Mouse (Mus musculus) intestine, embryonic 14.5 days (tissue): ENCODE measurements around the gene Baz2b. TPM values are rescaled to one million over a fixed set of nuclear protein-coding genes. Genes with fewer than 3 reads are reported as not detected.

Experiments used
- ATAC-seq: fragments of 200-750 bp; cut with Nextera tagmentation; replicated peaks from 2 replicates; pipeline ENCODE4 v1.8.0; 2017; ENCODE audit warnings: low read depth, moderate number of reproducible peaks, moderate TSS enrichment, moderate library complexity; ENCODE audit not compliant: low FRiP score, low TSS enrichment
- DNase-seq: peaks from one replicate; pipeline ENCODE4 v3.0.0-alpha.2; 2018; ENCODE audit warnings: low spot score
- H3K27ac ChIP-seq: fragments of 300-500 bp; sonication (generic); 2 replicates; pipeline ENCODE4 v1.5.1; 2014; ENCODE audit warnings: low read depth, mild to moderate bottlenecking, control low read depth
- H3K27me3 ChIP-seq: fragments of 300-500 bp; sonication (generic); replicated peaks from 2 replicates; pipeline ENCODE4 v1.6.1; 2014; ENCODE audit warnings: low read length, control low read depth; ENCODE audit not compliant: control insufficient read depth, insufficient read depth
- H3K36me3 ChIP-seq: fragments of 300-500 bp; sonication (generic); 2 replicates; pipeline ENCODE4 v1.6.1; 2014; ENCODE audit warnings: low read length, control low read depth; ENCODE audit not compliant: control insufficient read depth, insufficient read depth
- H3K4me1 ChIP-seq: fragments of 300-500 bp; sonication (generic); replicated peaks from 2 replicates; pipeline ENCODE4 v1.6.1; 2014; ENCODE audit warnings: low read length, control low read depth, mixed read lengths; ENCODE audit not compliant: control insufficient read depth, insufficient read depth
- H3K4me2 ChIP-seq: fragments of 300-500 bp; sonication (generic); 2 replicates; pipeline ENCODE4 v1.6.1; 2014; ENCODE audit warnings: low read length
- H3K4me3 ChIP-seq: fragments of 300-500 bp; sonication (generic); 2 replicates; pipeline ENCODE4 v1.5.1; 2014; ENCODE audit warnings: low read depth, low read length, control low read depth, mixed read lengths
- H3K9ac ChIP-seq: fragments of 300-500 bp; sonication (generic); 2 replicates; pipeline ENCODE4 v1.6.1; 2014; ENCODE audit warnings: mild to moderate bottlenecking, low read length
- H3K9me3 ChIP-seq: fragments of 300-500 bp; sonication (generic); 2 replicates; pipeline ENCODE4 v1.6.1; 2016; ENCODE audit warnings: low read length, control low read depth; ENCODE audit not compliant: control insufficient read depth
- WGBS: fragments of 180-500 bp; shearing (Covaris S2); extraction: QIAGEN DNeasy Blood & Tissue Kit; methylation state at CpG from one replicate; pipeline ENCODE4 v1.1.7; 2014; 5-methylcytosine and 5-hydroxymethylcytosine counted together
- polyA plus RNA-seq: library from polyadenylated mRNA; unstranded; fragments of >200 nt; fragmentation: Nextera tagmentation; extraction: Ambion mirVana; gene quantifications from 2 replicates; pipeline ENCODE4 v1.2.1, GENCODE M21; 2014

Gene Baz2b
- polyA plus RNA-seq, 1 experiment from 2014 or later = 52.3 TPM

- Histone ChIP-seq H3K9me3 (no peaks in the 10 kb centered on the region), H3K9ac (no peak overlapping the region), H3K36me3 (no peaks in the 10 kb centered on the region), H3K27me3 (no peaks in the 10 kb centered on the region), H3K27ac (no peak overlapping the region), H3K4me3 (no peak overlapping the region), H3K4me1 (peaks cover 16% of the 10 kb centered on the region; the same call in 1 of the 2 replicates), H3K4me2 (no peak overlapping the region)
- 81% methylated on average over 8 of the region's 8 CpGs for WGBS
- ATAC-seq = no peak
- no peak for DNase-seq
Observed at GRCm38 (mm10) chr2:60086197-60086903, 123.3 kb downstream of the Baz2b start.

- Histone ChIP-seq H3K4me1 (peaks cover 13% of the 10 kb centered on the region), H3K27me3 (no peaks in the 10 kb centered on the region), H3K4me2 (no peak overlapping the region), H3K36me3 (no peaks in the 10 kb centered on the region), H3K27ac (no peak overlapping the region), H3K9me3 (no peaks in the 10 kb centered on the region), H3K4me3 (no peak overlapping the region), H3K9ac (no peak overlapping the region)
- DNase-seq (no peak), ATAC-seq (no peak)
- WGBS = 96% methylated on average over 1 of the region's 1 CpGs
Observed at GRCm38 (mm10) chr2:60084823-60085222, 124.8 kb downstream of the Baz2b start.

GRCm38 (mm10) chr2:60082984-60083636, 126.5 kb downstream of the Baz2b start:
- DNase-seq (no peak), ATAC-seq (no peak)
- H3K36me3 ChIP-seq = no peaks in the 10 kb centered on the region
- H3K27me3 ChIP-seq = no peaks in the 10 kb centered on the region
- no peaks in the 10 kb centered on the region for H3K9me3 ChIP-seq
- H3K4me3 ChIP-seq = no peak overlapping the region
- H3K4me2 ChIP-seq = no peak overlapping the region
- no peak overlapping the region for H3K27ac ChIP-seq
- H3K4me1 ChIP-seq = peaks cover 13% of the 10 kb centered on the region
- H3K9ac ChIP-seq = no peak overlapping the region
- WGBS = 70% methylated on average over 7 of the region's 7 CpGs

- no peak overlapping the region for H3K27ac ChIP-seq
- H3K9me3 ChIP-seq = no peaks in the 10 kb centered on the region
- H3K9ac ChIP-seq = no peak overlapping the region
- no peak for DNase-seq
- H3K36me3 ChIP-seq = no peaks in the 10 kb centered on the region
- no peak for ATAC-seq
- no peak overlapping the region for H3K4me2 ChIP-seq
- 91% methylated on average over 4 of the region's 4 CpGs for WGBS
- H3K27me3 ChIP-seq = no peaks in the 10 kb centered on the region
- H3K4me3 ChIP-seq = no peak overlapping the region
- H3K4me1 ChIP-seq = peaks cover 13% of the 10 kb centered on the region
Observed at GRCm38 (mm10) chr2:60082225-60082624, 127.4 kb downstream of the Baz2b start.

- no peak overlapping the region for H3K4me3 ChIP-seq
- peaks cover 10% of the 10 kb centered on the region; the same call in 1 of the 2 replicates for H3K4me1 ChIP-seq
- 45% methylated on average over 4 of the region's 4 CpGs for WGBS
- no peak overlapping the region for H3K4me2 ChIP-seq
- H3K27me3 ChIP-seq = no peaks in the 10 kb centered on the region
- H3K27ac ChIP-seq = no peak overlapping the region
- no peaks in the 10 kb centered on the region for H3K36me3 ChIP-seq
- no peak for DNase-seq
- no peaks in the 10 kb centered on the region for H3K9me3 ChIP-seq
- ATAC-seq = no peak
- H3K9ac ChIP-seq = no peak overlapping the region
Observed at GRCm38 (mm10) chr2:60080831-60081230, 128.8 kb downstream of the Baz2b start.

- 0 out of 2 replicates have a peak, but pooled peaks cover 4% of the 10 kb centered on the region for H3K36me3 ChIP-seq
- H3K27ac ChIP-seq = no peak overlapping the region
- H3K4me2 ChIP-seq = no peak overlapping the region
- H3K27me3 ChIP-seq = no peaks in the 10 kb centered on the region
- no peaks in the 10 kb centered on the region for H3K9me3 ChIP-seq
- no peak for ATAC-seq
- no peak overlapping the region for H3K9ac ChIP-seq
- WGBS = 62% methylated on average over 9 of the region's 9 CpGs
- DNase-seq = no peak
- no peaks in the 10 kb centered on the region; the same call in 1 of the 2 replicates for H3K4me1 ChIP-seq
- H3K4me3 ChIP-seq = no peak overlapping the region
Observed at GRCm38 (mm10) chr2:60077631-60078030, 132.0 kb downstream of the Baz2b start.

GRCm38 (mm10) chr2:60076800-60077199, 132.8 kb downstream of the Baz2b start:
- H3K9ac ChIP-seq = no peak overlapping the region
- ATAC-seq = no peak
- H3K9me3 ChIP-seq = no peaks in the 10 kb centered on the region
- 69% methylated on average over 7 of the region's 7 CpGs for WGBS
- no peak for DNase-seq
- H3K36me3 ChIP-seq = 0 out of 2 replicates have a peak, but pooled peaks cover 4% of the 10 kb centered on the region
- H3K4me1 ChIP-seq = no peaks in the 10 kb centered on the region; the same call in 1 of the 2 replicates
- H3K4me2 ChIP-seq = no peak overlapping the region
- H3K27me3 ChIP-seq = no peaks in the 10 kb centered on the region
- no peak overlapping the region for H3K27ac ChIP-seq
- H3K4me3 ChIP-seq = no peak overlapping the region

GRCm38 (mm10) chr2:60076025-60076424, 133.6 kb downstream of the Baz2b start:
- ATAC-seq = no peak
- Histone ChIP-seq H3K9ac (no peak overlapping the region), H3K4me2 (no peak overlapping the region), H3K4me1 (no peaks in the 10 kb centered on the region; the same call in 1 of the 2 replicates), H3K27me3 (no peaks in the 10 kb centered on the region), H3K27ac (no peak overlapping the region), H3K4me3 (no peak overlapping the region), H3K36me3 (peaks cover 5% of the 10 kb centered on the region; the same call in 1 of the 2 replicates), H3K9me3 (no peaks in the 10 kb centered on the region)
- DNase-seq = no peak
- 52% methylated on average over 1 of the region's 1 CpGs for WGBS
